Mouse (Mus musculus) cerebellum, adult 11-12 months (tissue): ENCODE results near the gene Sh2b3.

Experiments used
- DNase-seq: peaks from one replicate; pipeline ENCODE4 v3.0.0; 2022

Gene Sh2b3

DNA sequence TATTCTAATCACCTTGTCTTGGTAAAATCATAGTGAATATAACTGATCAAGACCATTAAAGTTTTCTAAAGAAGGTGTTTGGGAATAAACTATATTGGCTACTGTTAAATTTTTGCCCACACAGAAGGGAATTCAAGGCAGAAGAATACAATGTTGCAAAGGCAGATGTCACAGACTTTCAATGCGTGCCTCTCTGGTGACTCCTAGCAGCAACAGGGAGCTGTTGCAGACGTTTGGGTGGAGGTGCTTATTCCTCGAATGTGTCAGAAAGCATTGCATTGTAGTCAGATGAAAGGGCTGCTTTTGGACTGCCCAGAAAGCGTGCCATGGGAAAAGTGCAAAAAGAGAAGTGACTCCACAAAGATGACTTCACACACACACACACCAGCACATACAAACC, 55.0 kb downstream of the Sh2b3 start:
- DNase-seq: no peak

GRCm38 (mm10) chr5:121780180-121780579, 57.3 kb downstream of the Sh2b3 start:
- DNase-seq: no peak

- no peak for DNase-seq
These were observed 58.8 kb downstream of the Sh2b3 start for GRCm38 (mm10) chr5:121778485-121779119.

GRCm38 (mm10) chr5:121771611-121772010, 65.8 kb downstream of the Sh2b3 start:
- DNase-seq: no peak

- no peak for DNase-seq
These were observed 67.6 kb downstream of the Sh2b3 start for GRCm38 (mm10) chr5:121769827-121770226.

GRCm38 (mm10) chr5:121767564-121767963, 69.9 kb downstream of the Sh2b3 start:
- no peak for DNase-seq

GRCm38 (mm10) chr5:121766038-121766773, 71.2 kb downstream of the Sh2b3 start:
- DNase-seq: no peak
